28 mouse cellular contexts compared by ENCODE assay signal in the genomic region with DNA sequence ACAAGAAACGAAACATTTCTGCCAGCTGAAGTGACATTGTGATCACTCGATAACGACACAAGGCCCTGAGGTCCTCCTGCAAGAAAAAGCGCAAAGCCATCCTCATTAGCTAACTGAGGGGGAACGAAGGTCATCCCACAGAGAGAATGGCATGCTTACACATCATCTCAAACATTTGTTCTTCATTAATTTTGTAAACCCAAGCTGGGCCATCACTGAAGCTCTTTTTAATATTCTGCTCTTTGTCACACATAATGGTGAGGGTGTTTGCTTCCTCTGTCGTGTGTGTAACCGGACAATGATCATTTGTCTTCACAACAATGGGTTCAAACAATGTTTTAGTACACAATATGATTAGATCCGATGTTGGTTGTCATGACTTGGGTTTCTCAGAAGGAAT.
DNase-seq lines count a peak whose midpoint lies in the region; ATAC-seq lines count a peak whose summit lies in the region.
"Had no signal": no experiment of that assay in that cellular context is flagged by ENCODE, and none has a peak within 500 bp of the region (broad histone marks: within the 10 kb centered on the region; RNA-seq: fewer than 3 reads in every experiment).

No protein-coding gene starts in this region.

- H3K4me2 ChIP-seq in embryonic facial prominence, embryonic 14.5 days (ENCODE audit: low read depth, low read length), result no peak overlapping the region
- H3K4me2 ChIP-seq: embryonic facial prominence, embryonic 12.5 days; forebrain, embryonic 12.5 days; forebrain, embryonic 15.5 days; heart, embryonic 12.5 days; heart, embryonic 15.5 days; hindbrain, embryonic 14.5 days had no signal

- H3K4me1 ChIP-seq in embryonic facial prominence, embryonic 14.5 days (ENCODE audit: control insufficient read depth, insufficient read depth, low read length), result no peaks in the 10 kb centered on the region
- no peaks in the 10 kb centered on the region for H3K4me1 ChIP-seq in embryonic facial prominence, embryonic 10.5 days
- H3K4me1 ChIP-seq: embryonic facial prominence, embryonic 12.5 days; forebrain, embryonic 12.5 days; forebrain, embryonic 15.5 days; heart, embryonic 12.5 days; heart, embryonic 15.5 days; hindbrain, embryonic 10.5 days had no signal

- WGBS in embryonic facial prominence, embryonic 14.5 days, result 50% methylated on average over 8 of the region's 8 CpGs
- WGBS in embryonic facial prominence, embryonic 10.5 days, result 62% methylated on average over 8 of the region's 8 CpGs

- H3K36me3 ChIP-seq in embryonic facial prominence, embryonic 14.5 days (ENCODE audit: control insufficient read depth, insufficient read depth, low read length), result no peaks in the 10 kb centered on the region
- no peaks in the 10 kb centered on the region for H3K36me3 ChIP-seq in embryonic facial prominence, embryonic 10.5 days (replicated peaks)
- H3K36me3 ChIP-seq: embryonic facial prominence, embryonic 12.5 days; forebrain, embryonic 12.5 days; forebrain, embryonic 15.5 days; heart, embryonic 12.5 days; heart, embryonic 15.5 days; hindbrain, embryonic 10.5 days had no signal

- DNase-seq in embryonic facial prominence, embryonic 14.5 days (ENCODE audit: low spot score), result peak; percentile 7
- DNase-seq in embryonic facial prominence, embryonic 10.5 days (ENCODE audit: low spot score), result no peak
- peak; percentile 70 for DNase-seq in Muller cell, postnatal 12 days (ENCODE audit: inconsistent ontology term)
- peak; percentile 70 for DNase-seq in retina, embryonic 14.5 days (ENCODE audit: low spot score)
- no peak for DNase-seq in ovary, postnatal 10 days (ENCODE audit: low spot score)
- DNase-seq: adrenal gland, postnatal 10 days; adrenal gland, postnatal 36 days; cerebellum, adult 11-12 months; cerebellum, adult 9-10 months; cerebellum, postnatal 14 days; gastrocnemius, adult 2 months; gastrocnemius, postnatal 14 days; heart, adult 18-20 months; heart, postnatal 10 days; heart, postnatal 36 days had no signal

- ATAC-seq in embryonic facial prominence, embryonic 14.5 days (ENCODE audit: low read depth), result no peak
- ATAC-seq in megakaryocyte progenitor cell, adult 5-6 weeks (replicated peaks; ENCODE audit: poor library complexity), result no peak
- ATAC-seq: forebrain, embryonic 15.5 days; hindbrain, postnatal 0 days; inflammation-experienced regulatory T-cells, adult 6 months; intestine, embryonic 16.5 days; Patski had no signal

- no peak overlapping the region for H3K4me3 ChIP-seq in embryonic facial prominence, embryonic 14.5 days (ENCODE audit: low read depth, low read length)
- H3K4me3 ChIP-seq in embryonic facial prominence, embryonic 10.5 days, result no peak overlapping the region
- H3K4me3 ChIP-seq: embryonic facial prominence, embryonic 12.5 days; erythroblast, embryonic 14.5 days; forebrain, embryonic 12.5 days; forebrain, embryonic 15.5 days; gastrocnemius, adult 2 months; heart, embryonic 12.5 days; heart, embryonic 15.5 days; hindbrain, embryonic 10.5 days had no signal

- H3K27ac ChIP-seq in embryonic facial prominence, embryonic 14.5 days (replicated peaks; ENCODE audit: low read depth, low read length), result no peak overlapping the region
- no peak overlapping the region for H3K27ac ChIP-seq in embryonic facial prominence, embryonic 10.5 days (replicated peaks)
- H3K27ac ChIP-seq: embryonic facial prominence, embryonic 12.5 days; forebrain, embryonic 12.5 days; forebrain, embryonic 15.5 days; gastrocnemius, adult 2 months; heart, embryonic 15.5 days; hindbrain, embryonic 10.5 days; hindbrain, embryonic 14.5 days; hindbrain, postnatal 0 days had no signal

- H3K9me3 ChIP-seq in embryonic facial prominence, embryonic 14.5 days (ENCODE audit: control insufficient read depth, low read length), result no peaks in the 10 kb centered on the region
- H3K9me3 ChIP-seq in embryonic facial prominence, embryonic 10.5 days, result no peaks in the 10 kb centered on the region
- H3K9me3 ChIP-seq: embryonic facial prominence, embryonic 12.5 days; forebrain, embryonic 12.5 days; forebrain, embryonic 15.5 days; heart, embryonic 12.5 days; heart, embryonic 15.5 days; hindbrain, embryonic 10.5 days had no signal

- H3K27me3 ChIP-seq in embryonic facial prominence, embryonic 14.5 days (replicated peaks; ENCODE audit: control insufficient read depth, insufficient read depth, low read length), result no peaks in the 10 kb centered on the region
- H3K27me3 ChIP-seq in embryonic facial prominence, embryonic 10.5 days (replicated peaks; ENCODE audit: low read depth, poor library complexity, severe bottlenecking), result no peaks in the 10 kb centered on the region
- H3K27me3 ChIP-seq: embryonic facial prominence, embryonic 12.5 days; forebrain, embryonic 12.5 days; forebrain, embryonic 15.5 days; heart, embryonic 12.5 days; heart, embryonic 15.5 days; Patski had no signal

- no peak overlapping the region for H3K9ac ChIP-seq in embryonic facial prominence, embryonic 14.5 days (ENCODE audit: low read depth, low read length)
- H3K9ac ChIP-seq: embryonic facial prominence, embryonic 12.5 days; forebrain, embryonic 12.5 days; forebrain, embryonic 15.5 days; heart, embryonic 12.5 days; heart, embryonic 15.5 days; hindbrain, embryonic 14.5 days had no signal

Comparison
In these comparisons a context has a peak if more than half of its experiments do, and no peak if none do; other contexts are left out.
1. DNase-seq: peak in embryonic facial prominence, embryonic 14.5 days (single experiment), Muller cell, postnatal 12 days (single experiment) and retina, embryonic 14.5 days (single experiment); none in embryonic facial prominence, embryonic 10.5 days (single experiment) and ovary, postnatal 10 days (single experiment).